Mouse (Mus musculus) erythroblast, embryonic 14.5 days (primary cell): ENCODE results near the gene Fam160a1.

ENCODE experiments used
- GATA1 ChIP-seq: IDR thresholded peaks from 2 replicates; pipeline ENCODE4 v1.6.1; 2012; ENCODE audit warnings: low read length, inconsistent platforms, mixed read lengths
- TAL1 ChIP-seq: IDR thresholded peaks from 3 replicates; pipeline ENCODE4 v1.6.1; 2012; ENCODE audit warnings: low read length, inconsistent platforms, mixed read lengths

DNA sequence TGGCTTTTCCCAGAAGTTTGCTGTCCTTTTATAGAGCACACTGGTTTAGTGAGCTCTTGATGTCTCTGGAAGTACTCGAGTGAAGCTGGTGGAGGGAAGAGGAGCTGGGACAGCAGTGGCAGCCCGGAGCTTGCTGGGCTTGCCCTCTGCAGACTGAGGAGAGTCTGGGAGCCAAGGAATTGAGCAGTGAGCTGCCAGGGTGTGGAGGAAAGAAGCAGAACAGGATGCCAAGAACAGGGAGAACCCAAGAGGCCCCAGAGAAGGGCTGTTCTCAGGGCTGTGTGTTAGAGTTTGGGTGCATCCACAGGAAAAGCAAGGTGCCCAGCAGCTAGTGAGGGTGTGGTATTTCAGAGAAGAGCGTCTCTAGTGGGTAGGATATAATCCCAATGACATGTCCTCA lies 175.3 kb downstream of the Fam160a1 start:
- no peak for TF ChIP-seq GATA1
- no peak for TF ChIP-seq TAL1
